Mouse (Mus musculus) limb, embryonic 11.5 days (tissue): ENCODE measurements around the gene Ddx19b. TPM values are rescaled to one million over a fixed set of nuclear protein-coding genes. Genes with fewer than 3 reads are reported as not detected.
A peak's percentile ranks its signal among the peaks of the same experiment; 100 is the strongest.
"Not testable (repeated sequence)": the region's sequence is repeated elsewhere in the genome, so short reads cannot be mapped to it uniquely, and the experiment has no call there.

Source experiments
- ATAC-seq: fragments of 200-750 bp; cut with Nextera tagmentation; 2 replicates; pipeline ENCODE4 v1.8.0; 2017; ENCODE audit warnings: low read depth; ENCODE audit not compliant: insufficient number of reproducible peaks, low FRiP score, low TSS enrichment
- DNase-seq: peaks from one replicate; pipeline ENCODE4 v3.0.0-alpha.2; 2015; ENCODE audit warnings: low spot score
- H3K27ac ChIP-seq: fragments of 300-500 bp; sonication (generic); replicated peaks from 2 replicates; pipeline ENCODE4 v1.5.1; 2014; ENCODE audit warnings: low read depth, mild to moderate bottlenecking, low read length
- H3K27me3 ChIP-seq: fragments of 300-500 bp; sonication (generic); 2 replicates; pipeline ENCODE4 v1.6.1; 2014; ENCODE audit warnings: mild to moderate bottlenecking, low read length, mixed read lengths; ENCODE audit not compliant: control insufficient read depth, insufficient read depth
- H3K36me3 ChIP-seq: fragments of 300-500 bp; sonication (generic); 2 replicates; pipeline ENCODE4 v1.6.1; 2014; ENCODE audit warnings: mild to moderate bottlenecking, low read length, moderate library complexity, mixed read lengths; ENCODE audit not compliant: control insufficient read depth, insufficient read depth
- H3K4me1 ChIP-seq: fragments of 300-500 bp; sonication (generic); 2 replicates; pipeline ENCODE4 v1.6.1; 2014; ENCODE audit warnings: low read length, mixed read lengths; ENCODE audit not compliant: control insufficient read depth, insufficient read depth
- H3K4me2 ChIP-seq: fragments of 300-500 bp; sonication (generic); 2 replicates; pipeline ENCODE4 v1.6.1; 2014; ENCODE audit warnings: low read depth, mild to moderate bottlenecking, moderate library complexity; ENCODE audit not compliant: severe bottlenecking
- H3K4me3 ChIP-seq: fragments of 300-500 bp; sonication (generic); 2 replicates; pipeline ENCODE4 v1.5.1; 2014; ENCODE audit warnings: low read depth, low read length
- H3K9ac ChIP-seq: fragments of 300-500 bp; sonication (generic); 2 replicates; pipeline ENCODE4 v1.6.1; 2014; ENCODE audit warnings: mild to moderate bottlenecking, low read length
- H3K9me3 ChIP-seq: fragments of 300-500 bp; sonication (generic); 2 replicates; pipeline ENCODE4 v1.6.1; 2016; ENCODE audit warnings: low read length; ENCODE audit not compliant: control insufficient read depth
- WGBS: fragments of 180-500 bp; shearing (Covaris S2); extraction: QIAGEN DNeasy Blood & Tissue Kit; methylation state at CpG from one replicate; pipeline ENCODE4 v1.1.7; 2014; 5-methylcytosine and 5-hydroxymethylcytosine counted together
- polyA plus RNA-seq: library from polyadenylated mRNA; unstranded; fragments of >200 nt; fragmentation: Nextera tagmentation; extraction: Ambion mirVana; gene quantifications from 2 replicates; pipeline ENCODE4 v1.2.1, GENCODE M21; 2014

The Ddx19b gene
- polyA plus RNA-seq, 1 experiment from 2014 or later, result 4.7 TPM

GRCm38 (mm10) chr8:111032916-111033315, 1.4 kb upstream of the Ddx19b start, which contains the start of gene Aars:
Gene Aars, plus strand, starts transcription at chr8:111033144.
- Histone ChIP-seq H3K27me3 (no peaks in the 10 kb centered on the region), H3K36me3 (peaks cover 8% of the 10 kb centered on the region; the same call in 1 of the 2 replicates), H3K4me2 (peak within 1 kb of the TSS; percentile 68), H3K27ac (peak within 1 kb of the TSS; percentile 68), H3K4me3 (peak within 1 kb of the TSS; percentile 67), H3K9me3 (no peaks in the 10 kb centered on the region), H3K9ac (peak within 1 kb of the TSS; percentile 75), H3K4me1 (peaks cover 8% of the 10 kb centered on the region)
- DNase-seq (no peak), ATAC-seq (no peak)
- 97% methylated on average over 7 of the region's 7 CpGs for WGBS

GRCm38 (mm10) chr8:111030045-111030444, 1.5 kb downstream of the Ddx19b start:
- ATAC-seq, result no peak
- H3K27ac ChIP-seq, result no peak overlapping the region
- 71% methylated on average over 6 of the region's 6 CpGs for WGBS
- no peak overlapping the region for H3K4me2 ChIP-seq
- H3K4me1 ChIP-seq, result peaks cover 5% of the 10 kb centered on the region; the same call in 1 of the 2 replicates
- H3K9ac ChIP-seq, result no peak overlapping the region
- H3K4me3 ChIP-seq, result no peak overlapping the region
- DNase-seq, result no peak
- no peaks in the 10 kb centered on the region for H3K27me3 ChIP-seq
- H3K9me3 ChIP-seq, result no peaks in the 10 kb centered on the region
- H3K36me3 ChIP-seq, result no peaks in the 10 kb centered on the region

- Histone ChIP-seq H3K4me3 (no peak overlapping the region), H3K27me3 (no peaks in the 10 kb centered on the region), H3K27ac (no peak overlapping the region), H3K4me1 (peaks cover under 1% of the 10 kb centered on the region; the same call in 1 of the 2 replicates), H3K4me2 (no peak overlapping the region), H3K9me3 (no peaks in the 10 kb centered on the region), H3K9ac (no peak overlapping the region), H3K36me3 (no peaks in the 10 kb centered on the region)
- DNase-seq (no peak), ATAC-seq (no peak)
- WGBS, result 48% methylated on average over 4 of the region's 4 CpGs
These were observed 2.0 kb downstream of the Ddx19b start for GRCm38 (mm10) chr8:111029589-111029988.

DNA sequence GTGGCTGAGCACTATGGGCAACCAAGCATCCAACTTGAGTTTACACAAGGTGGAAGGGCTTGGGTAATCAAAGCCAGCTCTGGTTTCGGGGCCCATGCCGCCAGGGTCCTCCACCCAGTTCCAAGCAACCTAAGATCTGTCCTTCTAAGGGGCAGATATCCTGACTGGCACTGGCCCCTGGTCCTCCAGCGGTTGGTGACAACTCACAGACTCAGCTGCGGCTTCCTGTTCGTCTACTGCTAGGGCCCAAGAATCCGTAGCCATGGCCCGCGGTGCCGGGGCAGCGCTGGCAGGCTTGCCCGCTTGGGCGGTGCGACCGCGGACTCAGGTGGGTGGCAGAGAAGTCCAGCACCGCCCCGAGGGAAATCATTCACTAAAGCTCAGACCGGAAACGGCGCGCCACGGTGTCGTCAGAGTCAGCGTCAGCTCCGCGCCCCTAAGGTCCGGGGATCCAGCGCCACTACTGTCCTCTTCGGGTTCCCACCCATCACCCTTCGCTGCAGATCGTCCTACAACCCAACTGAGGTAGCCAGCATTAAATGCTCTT, 4.1 kb downstream of the Ddx19b start:
- Histone ChIP-seq H3K9ac (peak overlapping the region; percentile 83), H3K27me3 (no peaks in the 10 kb centered on the region), H3K4me2 (peak overlapping the region; percentile 91), H3K9me3 (no peaks in the 10 kb centered on the region), H3K4me3 (peak overlapping the region; percentile 74), H3K36me3 (no peaks in the 10 kb centered on the region), H3K27ac (no peak overlapping the region), H3K4me1 (no peaks in the 10 kb centered on the region)
- DNase-seq, result peak; percentile 85
- WGBS, result under 1% methylated on average over 31 of the region's 31 CpGs
- ATAC-seq, result peak; percentile 80

DNA sequence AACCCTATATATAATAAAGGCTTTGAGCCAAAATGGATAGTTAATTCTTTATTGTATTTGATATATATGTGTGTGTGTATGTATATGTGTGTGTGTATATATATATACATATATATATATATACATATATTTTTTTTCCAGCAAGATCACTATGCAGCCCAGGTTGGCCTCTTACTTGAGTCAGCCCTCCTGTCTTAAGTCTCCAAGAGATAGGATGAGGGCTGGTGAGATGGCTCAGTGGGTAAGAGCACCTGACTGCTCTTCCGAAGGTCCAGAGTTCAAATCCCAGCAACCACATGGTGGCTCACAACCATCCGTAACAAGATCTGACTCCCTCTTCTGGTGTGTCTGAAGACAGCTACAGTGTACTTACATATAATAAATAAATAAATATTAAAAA, 4.9 kb downstream of the Ddx19b start:
- not testable (repeated sequence) for H3K4me2 ChIP-seq, ATAC-seq, H3K9me3 ChIP-seq, H3K4me1 ChIP-seq, H3K9ac ChIP-seq, H3K36me3 ChIP-seq, H3K4me3 ChIP-seq, H3K27me3 ChIP-seq, DNase-seq, H3K27ac ChIP-seq
- 100% methylated on average over 1 of the region's 2 CpGs for WGBS

DNA sequence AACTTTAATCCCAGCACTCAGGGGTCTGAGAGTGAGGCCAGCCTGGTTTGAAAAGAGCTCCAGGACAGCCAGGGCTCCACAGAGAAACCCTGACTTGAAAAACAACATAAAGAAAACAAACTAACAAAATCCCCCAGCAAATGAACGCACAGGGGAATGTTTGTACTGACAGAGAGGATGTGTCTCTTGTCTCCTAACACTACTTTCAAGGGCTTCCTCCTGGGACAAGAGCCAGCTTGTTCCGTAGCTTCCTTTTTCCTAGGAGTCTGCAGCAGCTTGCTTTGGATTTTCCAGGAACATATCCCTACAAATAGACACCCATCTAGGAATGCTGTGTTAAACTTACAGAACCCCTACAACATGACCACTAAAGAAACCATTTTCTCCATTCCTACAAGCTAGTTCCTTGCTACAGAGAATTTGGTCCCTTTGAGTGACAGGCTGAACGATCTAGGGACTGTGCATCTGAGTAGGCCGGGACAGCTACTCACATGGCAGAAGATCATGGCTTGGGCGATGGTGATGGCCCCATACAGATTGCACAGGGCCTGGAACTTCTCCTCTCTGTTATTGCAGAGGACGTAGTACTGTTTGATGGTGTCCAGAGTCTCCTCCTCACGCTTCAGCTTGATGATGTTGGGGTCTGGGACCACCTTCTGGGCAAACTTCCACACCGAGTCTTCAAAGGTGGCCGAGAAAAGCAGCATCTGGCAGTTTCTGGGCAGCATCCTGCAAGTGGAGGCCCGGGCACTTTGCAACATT, 21.1 kb downstream of the Ddx19b start:
- H3K9me3 ChIP-seq, H3K4me1 ChIP-seq, DNase-seq, H3K27ac ChIP-seq, H3K4me2 ChIP-seq, H3K9ac ChIP-seq, H3K27me3 ChIP-seq, H3K36me3 ChIP-seq, ATAC-seq, H3K4me3 ChIP-seq: not testable (repeated sequence)
- 93% methylated on average over 8 of the region's 10 CpGs for WGBS

- Histone ChIP-seq H3K27ac (peak within 1 kb of the TSS; percentile 55; the same call in 1 of the 2 replicates), H3K9me3 (no peaks in the 10 kb centered on the region), H3K36me3 (no peaks in the 10 kb centered on the region), H3K4me3 (peak within 1 kb of the TSS; percentile 90), H3K9ac (peak within 1 kb of the TSS; percentile 84), H3K4me2 (peak within 1 kb of the TSS; percentile 71), H3K27me3 (no peaks in the 10 kb centered on the region), H3K4me1 (peaks cover 5% of the 10 kb centered on the region; the same call in 1 of the 2 replicates)
- peak; percentile 88 for DNase-seq
- WGBS, result 4% methylated on average over 58 of the region's 58 CpGs
- peak; percentile 84; the same call in 1 of the 2 replicates for ATAC-seq
These were observed 33.7 kb downstream of the Ddx19b start, which contains the start of gene Ddx19a for GRCm38 (mm10) chr8:110997547-110998531. Gene Ddx19a, minus strand, starts transcription at chr8:110997800.
